Mouse (Mus musculus): ENCODE measurements around the gene Kcnma1.

Gene Kcnma1

DNA sequence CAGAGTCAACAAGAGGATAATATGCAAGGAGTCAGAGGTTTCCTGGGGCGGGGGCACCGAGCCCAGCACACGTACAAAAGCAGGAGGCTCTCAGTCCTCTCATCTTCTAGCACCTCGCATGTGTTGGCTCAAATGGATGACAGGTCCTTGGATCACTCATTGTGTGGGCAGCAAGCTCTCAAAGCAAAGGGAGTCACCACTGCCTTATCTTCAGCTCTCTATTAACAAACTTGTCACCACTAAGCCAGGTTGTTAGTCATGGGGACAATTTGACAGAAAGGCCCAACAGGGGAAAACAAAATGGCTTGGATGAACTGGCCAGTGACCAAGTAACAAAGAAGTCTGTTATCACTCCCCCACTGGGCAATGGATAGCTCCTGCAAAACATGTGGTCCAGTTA lies 331.5 kb downstream of the Kcnma1 start:
- no peak for DNase-seq (ENCODE audit: low spot score)

DNA sequence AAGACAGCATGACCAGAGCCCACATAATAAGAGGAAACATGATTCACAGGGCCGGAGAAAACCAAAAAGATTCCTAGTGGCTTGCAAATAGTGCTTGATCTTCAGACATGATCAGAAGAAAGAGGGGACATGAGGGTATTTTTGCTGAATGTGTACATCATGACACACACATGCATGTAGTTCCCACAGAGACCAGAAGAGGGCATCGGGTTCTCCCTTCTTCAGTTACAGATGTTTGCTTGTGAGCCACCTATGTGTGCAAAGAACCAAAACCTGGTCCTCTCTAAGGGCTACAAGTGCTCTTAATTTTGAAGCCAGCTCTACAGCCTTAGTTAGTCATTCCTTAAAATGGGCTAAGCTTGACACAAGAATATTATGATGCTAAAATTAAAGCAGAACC lies 334.9 kb downstream of the Kcnma1 start:
- no peak for DNase-seq (ENCODE audit: low spot score)

DNA sequence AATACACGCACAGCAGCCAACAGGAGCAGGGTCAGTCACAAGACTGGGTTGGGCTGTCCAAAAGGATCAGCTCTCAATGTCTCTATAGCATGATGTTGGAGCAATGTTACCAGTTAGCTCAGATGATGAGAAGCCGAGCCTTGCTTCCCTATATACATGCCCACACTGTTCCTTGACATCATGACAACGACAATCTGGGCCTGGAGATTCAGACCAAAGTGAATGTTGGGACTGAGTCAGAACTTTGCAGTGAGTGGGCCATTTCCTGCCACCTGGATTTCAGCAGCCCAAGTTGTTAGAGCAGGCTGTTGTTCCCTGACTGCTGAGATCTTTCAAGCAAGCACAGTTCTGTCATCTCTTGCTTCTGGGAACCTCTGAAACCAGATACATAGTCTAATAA lies 347.9 kb downstream of the Kcnma1 start:
- DNase-seq (ENCODE audit: low spot score): no peak

DNA sequence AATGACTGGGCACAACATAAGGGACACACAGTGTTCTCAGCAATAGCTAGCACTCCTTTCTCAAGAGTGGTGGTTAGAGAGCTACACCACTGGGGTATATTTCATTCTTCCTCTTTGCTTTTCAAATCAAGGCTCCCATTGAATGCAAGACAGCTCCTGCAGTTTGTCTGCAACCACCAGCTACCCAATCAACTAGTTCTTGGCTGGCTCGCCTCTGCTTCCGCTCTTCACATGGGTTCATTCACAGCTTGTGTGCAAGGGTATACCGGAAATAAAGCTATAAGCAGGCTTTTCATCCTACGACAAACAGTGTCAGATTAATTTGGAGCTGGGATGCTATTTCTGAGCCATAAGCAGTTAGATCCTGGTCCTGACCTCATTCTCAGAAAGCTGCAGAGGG lies 362.6 kb downstream of the Kcnma1 start:
- no peak for DNase-seq (ENCODE audit: low spot score)

DNA sequence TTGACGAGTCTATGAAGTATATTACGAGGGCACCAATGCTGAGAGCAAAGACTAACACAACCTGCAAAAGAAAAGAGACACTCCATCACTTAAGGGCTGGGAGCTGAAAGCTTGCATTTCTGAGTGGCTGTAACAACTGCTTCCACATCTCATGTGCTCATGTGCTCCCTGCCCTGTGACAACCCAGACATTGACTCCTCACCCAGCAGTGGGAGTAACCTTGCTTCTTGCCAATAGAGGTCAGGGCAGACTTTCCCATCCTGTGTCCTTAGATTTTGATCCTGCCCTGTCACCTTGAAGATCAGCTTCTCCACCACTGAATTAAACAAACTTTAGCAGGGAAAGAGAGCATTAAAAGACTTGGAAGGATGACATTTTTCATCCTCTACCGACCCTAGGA lies 364.2 kb downstream of the Kcnma1 start:
- DNase-seq (ENCODE audit: low spot score): no peak

DNA sequence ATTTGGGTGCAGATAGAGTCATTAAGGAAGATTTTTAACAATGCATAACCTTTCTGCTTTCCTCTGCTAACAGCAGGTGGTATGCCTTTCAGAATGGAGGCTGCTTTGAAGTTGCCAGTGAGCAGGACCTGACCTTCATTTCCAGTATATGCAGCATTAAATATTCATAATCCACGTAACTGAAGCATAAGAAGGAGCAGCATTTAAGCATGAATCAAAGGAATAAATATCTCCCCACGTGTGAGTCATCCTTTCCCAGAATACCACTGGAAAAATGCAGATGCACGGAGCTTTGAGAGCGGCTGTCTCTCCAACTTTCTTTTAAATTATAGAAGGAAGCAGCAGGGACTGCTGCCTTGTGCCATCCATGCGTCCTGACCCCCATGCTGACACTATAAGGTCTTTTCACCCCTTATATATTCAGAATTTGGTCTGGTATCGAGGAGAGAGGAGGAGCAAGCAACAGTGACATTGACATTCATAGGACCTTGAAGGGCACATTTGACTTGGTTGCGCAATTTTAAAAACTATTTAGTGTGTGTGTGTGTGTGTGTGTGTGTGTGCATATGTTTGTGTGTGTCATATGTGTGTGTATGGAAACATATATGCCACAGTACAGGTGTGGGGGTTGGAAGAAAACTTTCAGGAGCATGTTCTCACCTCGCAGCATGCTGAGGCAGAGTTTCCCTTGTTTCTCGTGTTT lies 368.8 kb downstream of the Kcnma1 start:
- DNase-seq (ENCODE audit: low spot score): no peak

DNA sequence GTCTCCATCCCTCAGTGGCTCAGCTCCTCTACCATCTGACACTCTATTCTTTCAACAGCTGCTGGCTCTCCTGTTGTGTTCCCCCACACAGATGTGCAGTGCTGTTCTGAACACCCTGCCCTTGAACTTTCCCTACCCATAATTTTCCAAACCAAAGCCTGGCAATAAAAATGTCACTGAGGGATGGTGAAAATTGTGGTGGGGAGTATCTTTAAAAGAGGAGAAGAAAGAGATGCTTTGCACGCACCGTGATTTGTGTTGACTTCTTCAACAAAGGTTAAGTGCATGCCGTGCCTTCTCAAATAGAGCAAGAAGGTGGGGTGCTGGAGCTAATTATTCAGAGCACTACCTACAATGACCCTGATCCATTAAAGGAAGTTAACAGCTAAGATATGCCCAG lies 371.1 kb downstream of the Kcnma1 start:
- no peak for DNase-seq (ENCODE audit: low spot score)

DNA sequence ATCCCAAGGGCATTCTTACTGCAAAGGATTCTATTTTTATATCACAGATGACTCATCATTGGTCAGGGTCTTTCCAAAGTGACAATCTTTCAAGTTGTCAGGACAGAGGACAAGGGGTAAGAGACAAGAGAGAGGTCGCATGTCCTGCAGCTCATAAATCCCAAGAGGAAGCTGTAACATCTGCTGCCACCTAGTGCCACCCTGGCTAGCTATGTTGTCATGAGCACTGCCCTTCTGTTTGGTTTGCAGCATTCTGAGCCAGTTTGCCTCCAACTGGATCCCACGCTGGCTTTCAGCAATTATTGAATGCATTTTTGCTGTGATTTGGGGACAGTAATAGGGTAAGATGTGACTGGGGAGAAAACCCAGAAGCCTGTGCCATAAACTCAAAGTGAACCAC lies 373.6 kb downstream of the Kcnma1 start:
- DNase-seq (ENCODE audit: low spot score): no peak

DNA sequence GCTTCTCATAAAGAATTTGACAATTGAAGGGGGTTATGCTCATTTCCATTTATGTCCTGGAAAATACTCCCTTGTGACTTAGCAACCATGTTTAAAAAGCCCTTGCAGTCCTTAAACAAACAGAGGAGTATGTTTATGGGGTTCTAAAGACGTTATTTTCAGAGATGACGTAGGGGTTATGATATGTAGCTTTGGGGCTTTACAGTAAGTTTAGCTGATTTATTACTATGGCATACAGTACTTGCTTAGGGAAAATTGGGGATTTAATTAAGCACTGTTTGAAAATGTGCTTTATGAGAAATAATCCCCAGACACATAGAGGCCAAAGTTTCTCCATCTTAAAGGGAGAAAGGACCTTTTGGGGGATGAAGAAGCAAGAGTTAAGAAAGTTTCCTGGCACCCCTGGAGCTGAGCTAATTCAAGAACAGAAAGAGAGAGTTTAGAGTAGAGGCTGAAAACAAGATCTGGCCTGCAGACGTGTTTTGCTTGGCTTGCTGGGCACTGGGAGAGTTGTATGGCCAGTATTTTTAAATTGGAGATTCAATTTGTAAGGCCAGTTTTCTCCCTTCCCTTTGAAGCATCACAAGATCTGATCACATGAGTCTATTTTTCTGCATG lies 376.1 kb downstream of the Kcnma1 start:
- DNase-seq (ENCODE audit: low spot score): no peak

DNA sequence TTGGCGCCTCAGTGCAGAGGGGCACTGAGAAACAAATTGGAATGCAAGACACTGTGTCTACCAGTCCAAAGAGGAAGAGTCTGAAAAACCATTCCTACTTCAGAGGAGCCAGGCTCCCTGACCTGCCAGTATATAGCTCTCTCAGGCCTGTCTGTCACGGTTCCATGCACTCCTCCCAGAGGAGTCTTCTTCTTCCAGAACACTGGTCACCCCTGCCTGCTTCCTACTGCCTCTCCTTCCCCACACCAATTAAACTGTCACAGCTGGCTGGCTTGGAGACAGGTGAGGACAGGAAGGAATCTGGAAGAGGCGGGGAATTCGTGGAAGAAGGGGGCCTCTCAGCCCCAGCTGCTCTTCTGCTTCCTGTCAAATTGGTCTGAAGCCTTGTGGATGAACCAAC lies 378.4 kb downstream of the Kcnma1 start:
- no peak for DNase-seq (ENCODE audit: low spot score)

DNA sequence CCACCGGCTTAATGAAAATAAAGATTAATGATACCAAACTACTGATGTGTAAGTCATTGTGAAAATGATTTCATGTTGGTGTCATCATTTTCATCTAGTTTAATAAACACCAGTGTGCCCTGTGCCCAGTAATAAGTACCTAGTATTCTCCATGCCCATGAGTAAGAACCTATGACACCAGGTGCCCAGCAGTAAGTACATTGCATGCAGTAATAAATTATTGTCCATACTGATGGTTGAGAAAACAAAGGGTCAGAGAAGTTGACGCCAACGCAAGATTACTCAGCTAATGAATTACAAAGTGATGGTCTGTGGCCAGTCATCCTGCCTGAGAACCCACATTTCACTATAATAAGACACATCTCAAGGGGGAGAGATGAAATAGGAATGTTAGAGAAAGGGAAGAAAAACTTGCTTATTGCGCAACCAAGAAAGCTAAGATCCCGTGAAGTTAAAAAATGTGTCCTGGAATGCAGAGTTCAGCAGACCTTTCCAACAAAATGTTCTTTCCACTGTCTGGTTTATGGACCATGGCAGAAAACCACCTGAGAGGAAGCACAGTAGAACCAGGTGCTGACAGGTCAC lies 381.2 kb downstream of the Kcnma1 start:
- DNase-seq (ENCODE audit: low spot score): no peak

DNA sequence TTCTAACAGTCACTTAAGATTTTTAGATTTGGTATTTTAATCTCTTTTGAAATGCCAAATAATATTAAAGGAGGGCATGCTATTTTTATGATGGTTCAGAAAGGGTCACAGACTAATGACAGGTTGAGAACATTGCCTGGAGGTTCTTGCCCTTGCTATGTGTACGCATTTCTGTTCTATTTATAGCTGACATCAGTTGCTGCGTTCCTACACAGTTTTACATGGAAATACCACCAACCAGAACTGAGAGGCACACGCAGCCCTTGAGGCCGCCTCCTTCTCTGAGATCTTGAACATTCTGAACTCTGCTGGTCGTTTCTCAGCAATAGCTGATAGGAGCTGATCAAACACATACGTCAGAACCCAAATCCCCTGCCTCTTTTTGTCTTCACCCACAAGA lies 387.4 kb downstream of the Kcnma1 start:
- no peak for DNase-seq (ENCODE audit: low spot score)

DNA sequence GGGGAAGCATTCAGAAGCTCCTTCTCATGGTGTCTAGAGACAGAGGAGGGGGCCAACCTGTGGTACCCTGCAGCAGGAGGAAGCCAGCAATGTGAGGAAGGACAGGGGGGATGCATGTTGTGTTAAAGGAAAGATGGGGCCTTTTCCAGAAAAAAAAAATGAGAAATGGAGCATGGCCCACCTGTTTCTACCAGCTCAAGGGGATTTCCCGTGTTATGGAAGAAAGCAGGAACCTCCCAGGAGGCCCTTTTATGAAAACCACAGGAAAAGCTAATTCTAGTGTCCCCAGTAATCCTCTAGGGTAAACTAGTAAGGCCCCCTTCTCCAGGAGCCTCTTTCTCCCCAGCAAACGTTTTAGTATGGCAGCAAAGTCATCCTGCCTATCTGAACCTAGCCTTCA lies 388.2 kb downstream of the Kcnma1 start:
- no peak for DNase-seq (ENCODE audit: low spot score)

DNA sequence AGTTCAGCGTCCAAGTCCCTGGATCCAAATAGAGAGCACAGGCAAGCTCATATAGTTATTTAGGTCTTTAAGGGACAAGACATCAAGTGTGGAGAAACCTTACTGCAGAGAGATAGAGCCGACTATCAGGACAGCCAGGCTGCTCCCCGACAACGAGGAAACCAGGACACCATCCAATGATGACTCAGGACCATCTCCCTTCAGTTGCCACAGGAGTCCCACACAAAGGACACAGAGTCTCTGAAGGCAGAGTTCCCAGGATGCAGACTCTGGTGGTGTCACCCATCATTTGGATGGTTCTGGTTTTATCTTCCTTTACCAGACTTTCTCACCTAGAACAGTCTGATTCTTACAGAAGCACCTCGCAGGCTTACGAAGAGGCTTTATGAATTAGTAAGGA lies 388.9 kb downstream of the Kcnma1 start:
- DNase-seq (ENCODE audit: low spot score): no peak

DNA sequence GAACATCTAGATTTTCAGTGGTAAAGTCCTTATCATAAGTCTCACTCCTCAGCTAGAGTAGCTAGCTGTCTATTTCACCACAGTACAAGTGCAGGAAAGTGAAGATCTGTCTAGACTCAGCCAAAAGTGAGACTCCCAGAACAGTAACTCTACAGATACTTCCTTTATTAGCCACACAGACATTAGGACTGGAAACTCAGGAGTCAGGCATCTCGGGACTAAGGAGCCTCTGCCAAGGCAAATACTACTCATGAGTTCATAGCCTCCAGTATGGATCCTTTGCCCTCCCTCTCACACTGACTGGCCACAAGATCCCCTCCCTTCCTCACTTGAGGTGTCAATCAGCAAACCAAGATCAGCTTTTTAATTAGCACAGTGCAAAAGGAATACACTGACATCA lies 389.8 kb downstream of the Kcnma1 start:
- no peak for DNase-seq (ENCODE audit: low spot score)

DNA sequence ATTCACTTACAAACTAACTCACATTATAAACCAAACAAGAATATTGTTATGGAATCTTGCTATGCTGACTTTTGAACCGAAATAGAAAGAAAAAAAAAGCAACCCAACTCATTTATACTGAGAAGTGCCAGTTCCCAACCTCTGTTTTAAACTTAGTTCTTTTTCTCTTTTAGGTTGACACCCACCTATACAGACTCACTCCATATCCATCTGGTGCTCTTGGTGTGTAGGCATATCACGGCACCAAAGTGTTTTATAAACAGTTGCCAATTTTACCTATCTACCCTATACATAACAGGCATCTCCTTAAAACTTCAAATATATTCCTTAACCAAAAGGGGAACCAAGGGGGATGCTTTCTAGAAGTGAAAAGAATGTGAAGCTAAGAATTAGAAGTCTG lies 393.6 kb downstream of the Kcnma1 start:
- DNase-seq (ENCODE audit: low spot score): no peak

DNA sequence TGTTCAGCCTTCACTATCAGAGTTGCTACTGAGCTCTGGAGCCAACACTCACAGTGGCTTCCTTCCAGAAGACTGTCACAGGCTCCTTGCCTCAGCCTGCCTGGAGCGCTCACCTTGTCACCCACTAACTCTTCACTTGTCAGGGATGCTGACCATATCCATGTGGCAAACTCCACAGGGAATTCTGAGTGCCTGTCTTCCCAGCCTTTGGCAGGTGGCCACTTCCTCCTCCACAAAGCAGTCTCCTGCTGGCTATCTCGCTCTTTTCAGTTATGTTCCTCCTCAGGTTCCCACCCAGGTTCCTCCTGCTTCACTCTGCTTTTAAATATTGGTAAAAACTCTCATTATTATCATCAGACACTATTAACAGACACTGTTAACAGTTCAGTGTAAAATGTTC lies 395.3 kb downstream of the Kcnma1 start:
- DNase-seq (ENCODE audit: low spot score): no peak

DNA sequence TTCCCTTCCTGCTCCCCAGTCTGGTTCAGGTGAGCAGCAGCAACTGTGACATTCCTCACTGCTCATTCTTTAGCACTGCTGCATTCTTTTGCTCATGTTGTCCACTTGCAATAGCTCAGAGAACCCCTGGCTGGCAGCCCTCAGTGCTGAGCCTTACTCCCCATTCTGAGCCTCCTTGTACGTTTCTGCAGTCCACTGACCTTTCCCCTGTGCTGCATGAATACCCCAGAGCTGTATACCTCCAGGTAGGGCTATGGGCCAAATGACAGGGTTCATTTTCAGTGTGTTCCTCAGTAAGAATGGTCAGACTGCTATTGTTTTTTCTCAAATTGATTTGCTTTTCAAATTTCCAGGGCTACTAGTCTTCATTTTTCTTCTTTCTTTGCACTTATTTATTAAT lies 396.2 kb downstream of the Kcnma1 start:
- DNase-seq (ENCODE audit: low spot score): no peak

DNA sequence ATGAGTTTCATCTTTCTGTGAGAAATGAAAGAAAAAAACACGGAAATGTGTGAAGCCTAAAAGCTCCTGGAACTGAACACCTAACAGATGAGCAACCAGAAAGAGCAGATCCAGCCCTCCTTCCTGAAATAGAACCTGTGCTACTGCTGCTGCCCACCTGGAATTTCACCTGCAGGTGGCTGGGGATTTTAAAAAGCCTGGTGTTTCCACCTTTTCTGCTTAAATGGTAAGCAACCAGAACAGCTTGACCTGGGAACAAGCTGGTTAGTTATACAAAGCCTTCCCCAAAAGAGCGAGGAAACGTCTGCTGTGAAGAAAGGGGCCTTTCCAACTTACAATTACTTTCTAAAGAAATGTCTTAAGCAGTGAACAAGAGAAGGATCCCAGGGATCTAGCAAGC lies 404.2 kb downstream of the Kcnma1 start:
- DNase-seq (ENCODE audit: low spot score): no peak

DNA sequence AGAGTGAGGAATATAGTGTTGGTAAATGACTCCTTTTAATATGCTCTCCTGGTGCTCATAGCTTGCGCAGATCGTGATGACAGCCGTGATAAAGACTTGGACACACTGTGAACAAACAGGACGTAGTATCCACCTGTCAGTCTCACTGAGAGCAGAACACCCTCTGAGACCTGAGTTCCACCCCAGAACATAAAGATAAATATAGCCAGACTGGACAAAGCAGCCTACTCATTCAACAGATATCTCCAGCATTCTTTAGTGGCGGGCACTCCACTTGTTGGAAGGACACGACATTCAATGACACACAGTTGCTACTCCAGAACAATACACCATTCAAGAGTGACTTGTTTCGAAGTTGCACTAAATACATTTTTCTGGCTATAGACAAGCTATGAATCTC lies 408.6 kb downstream of the Kcnma1 start:
- no peak for DNase-seq (ENCODE audit: low spot score)

DNA sequence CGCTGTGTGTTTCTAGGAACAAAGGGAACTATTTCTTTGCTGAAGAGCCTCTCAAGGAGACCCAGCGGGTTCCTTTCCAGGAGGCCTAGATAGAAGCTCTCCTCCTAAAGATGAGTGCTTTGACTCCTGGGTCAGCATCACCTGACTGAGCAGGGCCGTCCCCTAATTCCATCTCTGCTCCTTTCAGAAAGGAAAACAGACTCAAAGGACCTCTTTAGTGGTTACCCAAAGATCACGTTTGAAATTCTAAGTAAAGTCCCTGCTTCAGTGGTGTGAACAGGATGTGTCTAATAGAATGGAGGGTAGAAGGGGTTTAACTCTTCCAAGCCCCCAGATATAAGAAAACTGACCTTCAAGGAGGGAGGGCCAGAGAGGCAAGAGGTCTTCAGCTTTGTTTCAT lies 411.4 kb downstream of the Kcnma1 start:
- no peak for DNase-seq (ENCODE audit: low spot score)

DNA sequence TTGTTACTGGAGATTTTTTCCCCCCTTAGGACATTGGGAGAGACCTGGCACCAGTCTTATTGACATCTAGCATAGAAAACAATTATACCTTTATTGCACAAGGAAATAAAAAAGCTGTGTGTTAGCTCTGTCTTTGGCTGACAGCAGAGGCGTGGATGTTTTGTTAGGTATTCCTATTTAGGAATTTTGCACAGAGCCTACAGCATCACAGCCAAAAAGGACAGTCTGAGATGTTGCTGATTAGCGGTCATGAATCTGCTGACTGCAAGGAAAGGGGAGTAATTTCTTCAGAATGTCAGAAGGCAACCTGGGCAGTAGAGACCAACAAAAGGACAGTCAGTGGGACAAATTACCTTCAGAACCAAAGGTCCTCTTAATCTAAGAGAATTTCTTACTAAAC lies 412.2 kb downstream of the Kcnma1 start:
- no peak for DNase-seq (ENCODE audit: low spot score)

DNA sequence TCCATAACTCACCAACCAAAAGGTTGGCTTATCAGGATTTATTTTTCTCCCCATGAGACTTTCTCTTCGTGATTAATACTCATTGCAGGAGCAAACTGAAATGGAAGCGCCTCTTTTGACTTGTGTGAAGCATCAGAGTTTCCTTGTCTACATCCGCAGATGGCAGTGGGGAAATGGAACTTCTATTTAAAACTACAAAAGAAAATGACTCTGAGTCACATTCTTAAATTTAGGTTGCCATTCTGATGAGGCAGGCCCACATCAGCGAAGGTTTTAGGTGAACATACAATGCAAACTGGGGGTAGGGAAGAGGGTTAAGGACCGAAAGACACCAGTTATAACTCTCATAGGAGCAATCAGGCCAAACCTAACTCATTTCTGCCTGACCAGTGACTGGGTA lies 419.7 kb downstream of the Kcnma1 start:
- DNase-seq (ENCODE audit: low spot score): no peak

Data from ovary, postnatal 36 days (tissue).